11 mouse cellular contexts compared by ENCODE assay signal in genomic region chr1:54377506-54378051, GRCm38 (mm10).
DNase-seq lines count a peak whose midpoint lies in the region; ATAC-seq and TF ChIP-seq lines count a peak whose summit lies in the region.
"Had no signal": no experiment of that assay in that cellular context is flagged by ENCODE, and none has a peak within 500 bp of the region (broad histone marks: within the 10 kb centered on the region; RNA-seq: fewer than 3 reads in every experiment).

No protein-coding gene starts in this region.

- peak; percentile 90 for DNase-seq in heart, adult 11 months
- DNase-seq in lung, postnatal 10 days, result peak; percentile 25
- no peak for DNase-seq in lung, adult 2 months
- peak; percentile 25 to 51 for DNase-seq in heart, adult 9 months (ENCODE audit: low spot score in 2 of 2)
- peak; percentile 7 for DNase-seq in skeletal muscle tissue, adult 2 months (ENCODE audit: low read depth, low spot score)
- no peak for DNase-seq in embryo, embryonic 10 days (ENCODE audit: low spot score)
- DNase-seq: right cerebral cortex, postnatal 14 days had no signal

- no peak for TF ChIP-seq POLR2A in lung, adult 2 months (IDR thresholded peaks at IDR 0.05; ENCODE audit: borderline replicate concordance, extremely low read depth, low read depth, low read length)

- no peak for TF ChIP-seq CTCF in lung, adult 2 months (IDR thresholded peaks at IDR 0.05; ENCODE audit: insufficient read depth, low read length)

- no peaks in the 10 kb centered on the region for H3K4me1 ChIP-seq in heart, embryonic 11.5 days (ENCODE audit: control insufficient read depth, insufficient read depth, low read length)
- H3K4me1 ChIP-seq in lung, adult 2 months (ENCODE audit: control insufficient read depth, insufficient read depth, low read length), result no peaks in the 10 kb centered on the region
- H3K4me1 ChIP-seq: hindbrain, embryonic 12.5 days had no signal

- 0 out of 2 replicates have a peak, but pooled peaks cover 4% of the 10 kb centered on the region for H3K36me3 ChIP-seq in heart, embryonic 11.5 days (ENCODE audit: control insufficient read depth, insufficient read depth, low read length)
- H3K36me3 ChIP-seq: hindbrain, embryonic 12.5 days; limb, embryonic 12.5 days had no signal

- H3K9me3 ChIP-seq in heart, embryonic 11.5 days (replicated peaks; ENCODE audit: control insufficient read depth, low read length), result no peaks in the 10 kb centered on the region
- H3K9me3 ChIP-seq: hindbrain, embryonic 12.5 days; limb, embryonic 12.5 days had no signal

- no peaks in the 10 kb centered on the region for H3K27me3 ChIP-seq in heart, embryonic 11.5 days (ENCODE audit: control insufficient read depth, insufficient read depth, low read length)
- H3K27me3 ChIP-seq: CH12.LX; hindbrain, embryonic 12.5 days; limb, embryonic 12.5 days had no signal

- ATAC-seq in heart, embryonic 11.5 days (replicated peaks; ENCODE audit: insufficient number of reproducible peaks, low FRiP score, low TSS enrichment), result no peak

- H3K4me3 ChIP-seq in heart, embryonic 11.5 days (ENCODE audit: low read depth, low read length), result no peak overlapping the region
- H3K4me3 ChIP-seq in lung, adult 2 months (replicated peaks; ENCODE audit: extremely low read depth, low read depth, low read length), result no peak overlapping the region
- H3K4me3 ChIP-seq: hindbrain, embryonic 12.5 days; limb, embryonic 12.5 days had no signal

- H3K4me2 ChIP-seq in heart, embryonic 11.5 days, result no peak overlapping the region
- H3K4me2 ChIP-seq: hindbrain, embryonic 12.5 days; limb, embryonic 12.5 days had no signal

- no peak overlapping the region for H3K27ac ChIP-seq in heart, embryonic 11.5 days (ENCODE audit: low read depth, low read length)
- H3K27ac ChIP-seq: hindbrain, embryonic 12.5 days; limb, embryonic 12.5 days had no signal

- H3K9ac ChIP-seq in heart, embryonic 11.5 days (ENCODE audit: low read depth, low read length), result no peak overlapping the region
- H3K9ac ChIP-seq: hindbrain, embryonic 12.5 days; limb, embryonic 12.5 days had no signal

Comparison
In these comparisons a context has a peak if more than half of its experiments do, and no peak if none do; other contexts are left out.
1. DNase-seq: peak in heart, adult 11 months (single experiment), lung, postnatal 10 days (single experiment), heart, adult 9 months (2 of 2) and skeletal muscle tissue, adult 2 months (single experiment); none in lung, adult 2 months (single experiment) and embryo, embryonic 10 days (single experiment).